Mouse (Mus musculus) hindbrain, embryonic 12.5 days (tissue): ENCODE measurements around the gene Ephx1. TPM values are rescaled to one million over a fixed set of nuclear protein-coding genes. Genes with fewer than 3 reads are reported as not detected.

Experiments used
- ATAC-seq: fragments of 200-750 bp; cut with Nextera tagmentation; 2 replicates; pipeline ENCODE4 v1.8.0; 2017; ENCODE audit warnings: moderate TSS enrichment; ENCODE audit not compliant: low FRiP score
- H3K27ac ChIP-seq: fragments of 300-500 bp; sonication (generic); 2 replicates; pipeline ENCODE4 v1.5.1; 2016; ENCODE audit warnings: mild to moderate bottlenecking
- H3K27me3 ChIP-seq: fragments of 300-500 bp; sonication (generic); 2 replicates; pipeline ENCODE4 v1.6.1; 2016; ENCODE audit warnings: mild to moderate bottlenecking
- H3K36me3 ChIP-seq: fragments of 300-500 bp; sonication (generic); 2 replicates; pipeline ENCODE4 v1.6.1; 2016; ENCODE audit warnings: mild to moderate bottlenecking
- H3K4me1 ChIP-seq: fragments of 300-500 bp; sonication (generic); 2 replicates; pipeline ENCODE4 v1.6.1; 2016
- H3K4me2 ChIP-seq: fragments of 300-500 bp; sonication (generic); replicated peaks from 2 replicates; pipeline ENCODE4 v1.6.1; 2016; ENCODE audit warnings: mild to moderate bottlenecking
- H3K4me3 ChIP-seq: fragments of 300-500 bp; sonication (generic); 2 replicates; pipeline ENCODE4 v1.5.1; 2016; ENCODE audit warnings: mild to moderate bottlenecking
- H3K9ac ChIP-seq: fragments of 300-500 bp; sonication (generic); 2 replicates; pipeline ENCODE4 v1.6.1; 2016; ENCODE audit warnings: mild to moderate bottlenecking, moderate library complexity
- H3K9me3 ChIP-seq: fragments of 300-500 bp; sonication (generic); replicated peaks from 2 replicates; pipeline ENCODE4 v1.6.1; 2016; ENCODE audit warnings: mild to moderate bottlenecking
- WGBS: fragments of 180-500 bp; shearing (Covaris S2); methylation state at CpG from one replicate; pipeline ENCODE4 v1.1.7; 2016; 5-methylcytosine and 5-hydroxymethylcytosine counted together
- polyA plus RNA-seq: library from polyadenylated mRNA; unstranded; fragments of >200 nt; fragmentation: Nextera tagmentation; extraction: Ambion mirVana; gene quantifications from 2 replicates; pipeline ENCODE4 v1.2.1, GENCODE M21; 2016

Ephx1 gene
- polyA plus RNA-seq, 1 experiment from 2014 or later = 2.1 TPM

DNA sequence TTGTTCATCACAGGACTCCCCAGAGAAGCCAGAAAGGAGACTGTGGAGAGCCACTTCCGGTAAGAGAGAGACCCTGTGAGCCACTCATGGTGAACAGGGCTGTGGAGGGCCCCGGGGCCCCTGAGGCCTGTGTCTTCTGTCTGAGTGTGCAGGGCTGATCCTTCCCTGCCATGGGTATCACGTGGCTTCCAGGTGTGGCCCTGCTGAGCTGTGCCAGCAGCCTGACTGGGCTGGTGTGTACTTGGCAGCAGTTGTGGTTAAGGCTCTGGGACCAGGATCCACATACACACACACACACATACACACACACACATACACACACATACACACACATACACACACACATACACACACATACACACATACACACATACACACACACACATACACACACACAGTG is 62.7 kb downstream of the Ephx1 start:
- WGBS = 85% methylated on average over 3 of the region's 3 CpGs
- no peak overlapping the region for H3K4me3 ChIP-seq
- ATAC-seq = no peak
- no peaks in the 10 kb centered on the region for H3K9me3 ChIP-seq
- no peaks in the 10 kb centered on the region for H3K4me1 ChIP-seq
- H3K36me3 ChIP-seq = no peaks in the 10 kb centered on the region
- H3K9ac ChIP-seq = no peak overlapping the region
- H3K27me3 ChIP-seq = no peaks in the 10 kb centered on the region
- no peak overlapping the region for H3K27ac ChIP-seq
- H3K4me2 ChIP-seq = no peak overlapping the region

DNA sequence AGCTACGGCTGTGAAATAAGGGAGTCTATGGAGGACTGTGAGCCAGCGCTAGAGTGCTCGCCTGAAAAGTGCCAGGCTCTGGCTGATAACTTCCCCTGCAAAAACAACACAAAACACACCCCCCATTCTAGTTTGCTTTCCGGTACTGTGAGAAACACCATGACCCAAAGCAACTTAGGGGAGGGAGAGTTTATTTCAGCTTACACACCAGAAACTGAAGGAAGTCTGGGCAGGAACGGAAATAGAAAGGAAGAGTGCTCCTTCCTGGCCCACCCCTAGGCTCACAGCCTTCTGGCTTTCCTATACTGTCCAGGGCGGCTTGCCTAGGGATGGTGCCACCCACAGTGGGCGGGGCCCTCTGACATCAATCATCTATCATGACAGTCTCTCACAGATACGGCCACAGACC is 63.7 kb downstream of the Ephx1 start:
- no peaks in the 10 kb centered on the region for H3K36me3 ChIP-seq
- H3K4me1 ChIP-seq = no peaks in the 10 kb centered on the region
- ATAC-seq = no peak
- H3K27ac ChIP-seq = no peak overlapping the region
- H3K27me3 ChIP-seq = no peaks in the 10 kb centered on the region
- H3K9ac ChIP-seq = no peak overlapping the region
- 85% methylated on average over 8 of the region's 8 CpGs for WGBS
- no peak overlapping the region for H3K4me2 ChIP-seq
- no peaks in the 10 kb centered on the region for H3K9me3 ChIP-seq
- no peak overlapping the region for H3K4me3 ChIP-seq

DNA sequence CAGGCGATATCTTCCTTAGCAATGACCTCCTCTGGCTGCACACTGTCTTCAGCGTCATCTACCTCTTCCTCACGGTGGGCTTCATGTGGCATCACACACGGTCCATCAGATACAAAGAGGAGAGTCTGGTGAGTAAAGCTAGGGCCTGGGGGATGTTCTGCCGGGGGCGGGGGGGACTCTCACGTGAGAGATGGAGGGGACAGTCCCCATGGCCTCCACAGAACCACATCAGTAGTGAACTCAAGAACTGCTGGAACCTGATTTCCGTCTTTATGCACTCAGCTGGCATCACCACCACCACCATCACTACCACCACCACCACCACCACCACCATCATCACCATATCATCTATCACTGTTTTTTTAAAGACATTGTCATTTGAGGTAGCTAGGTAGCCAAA is 64.3 kb downstream of the Ephx1 start:
- 95% methylated on average over 8 of the region's 8 CpGs for WGBS

DNA sequence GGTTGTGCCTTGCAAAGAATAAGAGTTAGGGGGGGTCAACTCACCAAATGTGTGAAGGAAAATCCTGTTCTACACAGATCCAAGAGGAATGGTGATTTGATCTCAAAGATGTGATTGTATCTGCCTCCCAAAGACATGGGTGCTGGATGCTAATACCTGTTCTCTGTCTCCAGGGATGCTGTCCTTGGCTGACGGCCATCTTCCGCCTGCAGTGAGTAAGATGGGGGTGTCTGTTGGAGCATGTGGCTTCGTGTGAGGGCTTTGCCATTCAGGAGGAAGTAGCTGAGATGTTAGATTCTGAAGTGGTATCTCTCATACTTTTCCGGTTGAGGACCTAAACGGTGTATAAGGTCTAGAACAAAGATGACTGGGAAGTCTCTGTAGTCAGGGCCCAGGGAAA is 67.9 kb downstream of the Ephx1 start:
- H3K4me2 ChIP-seq = no peak overlapping the region
- WGBS = 89% methylated on average over 5 of the region's 5 CpGs
- no peaks in the 10 kb centered on the region for H3K36me3 ChIP-seq
- no peak overlapping the region for H3K4me3 ChIP-seq
- H3K4me1 ChIP-seq = no peaks in the 10 kb centered on the region
- ATAC-seq = no peak
- H3K9me3 ChIP-seq = no peaks in the 10 kb centered on the region
- no peak overlapping the region for H3K27ac ChIP-seq
- H3K27me3 ChIP-seq = no peaks in the 10 kb centered on the region
- H3K9ac ChIP-seq = no peak overlapping the region

More for the DNA sequence above, 64.3 kb downstream of the Ephx1 start:
- no peaks in the 10 kb centered on the region for H3K27me3 ChIP-seq
- no peak for ATAC-seq
- H3K4me2 ChIP-seq = no peak overlapping the region
- no peaks in the 10 kb centered on the region for H3K9me3 ChIP-seq
- no peak overlapping the region for H3K9ac ChIP-seq
- no peaks in the 10 kb centered on the region for H3K4me1 ChIP-seq
- H3K27ac ChIP-seq = no peak overlapping the region
- H3K36me3 ChIP-seq = no peaks in the 10 kb centered on the region
- no peak overlapping the region for H3K4me3 ChIP-seq

DNA sequence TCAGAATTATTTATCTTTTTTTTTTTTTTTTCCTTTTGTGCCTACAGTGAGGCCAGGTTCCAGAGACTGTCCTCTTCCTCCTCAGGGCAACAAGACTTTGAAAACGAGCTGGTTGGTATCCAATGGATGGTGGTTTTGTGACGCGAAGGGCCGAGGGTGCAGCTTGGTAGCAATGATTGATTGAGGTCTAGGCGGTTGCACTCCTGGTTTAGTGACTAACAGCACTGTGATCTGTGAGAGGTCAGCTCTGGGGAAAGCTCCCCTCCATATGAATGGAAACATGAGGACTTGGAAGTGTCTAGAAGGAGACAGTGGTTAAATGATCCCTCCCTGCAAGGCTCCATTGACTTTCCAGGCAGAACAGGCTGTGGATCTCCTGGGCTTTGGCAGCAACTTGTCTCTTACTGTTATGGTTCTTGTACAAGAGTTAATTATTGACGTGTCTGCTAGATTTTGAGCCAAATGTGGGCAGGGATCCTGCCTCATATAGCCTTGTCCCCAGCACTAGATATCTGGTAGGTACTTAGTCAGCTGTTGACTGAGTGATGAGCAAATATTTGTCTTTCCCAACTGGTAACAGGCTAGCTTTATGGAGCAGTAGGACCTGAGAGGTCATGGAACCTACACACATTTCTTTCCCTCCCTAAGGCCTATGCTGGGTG is 68.5 kb downstream of the Ephx1 start:
- no peaks in the 10 kb centered on the region for H3K4me1 ChIP-seq
- H3K36me3 ChIP-seq = no peaks in the 10 kb centered on the region
- no peak overlapping the region for H3K4me2 ChIP-seq
- no peak overlapping the region for H3K27ac ChIP-seq
- no peaks in the 10 kb centered on the region for H3K27me3 ChIP-seq
- no peak overlapping the region for H3K9ac ChIP-seq
- WGBS = 83% methylated on average over 6 of the region's 6 CpGs
- H3K9me3 ChIP-seq = no peaks in the 10 kb centered on the region
- ATAC-seq = no peak
- no peak overlapping the region for H3K4me3 ChIP-seq

DNA sequence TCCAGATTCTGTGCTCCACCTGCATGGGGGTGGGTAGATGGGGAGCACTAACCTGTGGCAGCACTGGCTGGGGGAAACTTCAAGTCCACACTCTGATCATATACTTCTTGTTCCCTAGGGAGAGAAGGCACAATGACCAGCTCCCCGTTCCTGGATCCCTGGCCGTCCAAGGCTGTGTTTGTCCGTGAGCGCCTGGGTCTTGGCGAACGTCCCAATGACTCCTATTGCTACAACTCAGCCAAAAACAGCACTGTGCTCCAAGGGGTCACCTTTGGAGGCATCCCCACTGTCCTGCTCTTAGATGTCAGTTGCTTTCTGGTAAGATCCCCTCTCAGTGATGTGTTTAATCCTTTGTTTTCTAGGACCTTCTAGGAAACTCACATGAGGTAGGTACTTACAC is 74.3 kb downstream of the Ephx1 start:
- ATAC-seq = no peak
- Histone ChIP-seq H3K9ac (no peak overlapping the region), H3K27ac (no peak overlapping the region), H3K9me3 (no peaks in the 10 kb centered on the region), H3K4me2 (no peak overlapping the region), H3K27me3 (peaks cover 38% of the 10 kb centered on the region), H3K4me3 (no peak overlapping the region), H3K4me1 (peaks cover 23% of the 10 kb centered on the region), H3K36me3 (no peaks in the 10 kb centered on the region)
- WGBS = 87% methylated on average over 6 of the region's 6 CpGs

- peak; percentile 59; the same call in 1 of the 2 replicates for ATAC-seq
- no peak overlapping the region for H3K9ac ChIP-seq
- H3K4me1 ChIP-seq = peaks cover 25% of the 10 kb centered on the region
- no peak overlapping the region for H3K4me3 ChIP-seq
- 29% methylated on average over 20 of the region's 20 CpGs for WGBS
- H3K27me3 ChIP-seq = peaks cover 50% of the 10 kb centered on the region
- H3K4me2 ChIP-seq = peak overlapping the region; percentile 15; the same call in 1 of the 2 replicates
- H3K36me3 ChIP-seq = no peaks in the 10 kb centered on the region
- no peak overlapping the region for H3K27ac ChIP-seq
- H3K9me3 ChIP-seq = no peaks in the 10 kb centered on the region
Measured at GRCm38 (mm10) chr1:180945001-180945980, 75.4 kb downstream of the Ephx1 start.

GRCm38 (mm10) chr1:180944553-180944952 is 76.2 kb downstream of the Ephx1 start:
- H3K4me2 ChIP-seq = no peak overlapping the region
- H3K4me1 ChIP-seq = peaks cover 25% of the 10 kb centered on the region
- 81% methylated on average over 4 of the region's 4 CpGs for WGBS
- H3K4me3 ChIP-seq = no peak overlapping the region
- H3K9me3 ChIP-seq = no peaks in the 10 kb centered on the region
- ATAC-seq = no peak
- H3K27ac ChIP-seq = no peak overlapping the region
- peaks cover 55% of the 10 kb centered on the region for H3K27me3 ChIP-seq
- no peak overlapping the region for H3K9ac ChIP-seq
- no peaks in the 10 kb centered on the region for H3K36me3 ChIP-seq

- Histone ChIP-seq H3K4me1 (peaks cover 25% of the 10 kb centered on the region), H3K36me3 (no peaks in the 10 kb centered on the region), H3K4me3 (no peak overlapping the region), H3K9me3 (no peaks in the 10 kb centered on the region), H3K27me3 (peaks cover 55% of the 10 kb centered on the region), H3K27ac (no peak overlapping the region), H3K9ac (no peak overlapping the region), H3K4me2 (no peak overlapping the region)
- no peak for ATAC-seq
- WGBS = 86% methylated on average over 1 of the region's 1 CpGs
Measured at GRCm38 (mm10) chr1:180943896-180944295, 76.8 kb downstream of the Ephx1 start.

DNA sequence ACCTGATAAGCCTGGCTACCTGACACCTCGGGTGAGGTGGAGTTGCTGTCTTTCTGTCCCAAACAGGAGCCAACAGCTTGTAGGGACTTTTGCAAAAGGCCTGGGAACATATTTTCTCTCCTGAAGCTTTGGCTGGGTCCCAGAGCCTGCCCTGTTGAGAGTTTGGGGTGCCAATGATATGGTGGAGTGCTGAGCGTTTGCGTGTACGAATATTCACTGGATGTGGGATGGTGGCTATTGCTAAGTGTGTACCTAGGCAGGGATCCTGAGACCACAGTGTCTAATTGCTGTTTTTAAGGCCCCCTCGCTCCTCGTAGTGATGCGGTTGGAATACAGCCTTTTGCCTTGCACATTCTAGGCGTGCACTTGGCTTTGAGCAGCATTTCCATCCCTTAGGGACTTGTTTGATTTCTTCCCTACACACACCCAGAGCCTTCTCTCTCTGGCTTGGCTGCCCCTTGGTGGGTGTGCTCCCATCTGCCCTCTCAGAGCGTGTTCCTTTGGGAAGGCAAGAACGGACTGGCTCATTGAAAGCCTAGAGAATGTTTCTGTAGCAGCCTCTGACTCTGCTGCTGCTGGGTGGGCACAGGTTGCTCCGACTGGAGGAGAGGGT is 77.6 kb downstream of the Ephx1 start:
- H3K9me3 ChIP-seq = no peaks in the 10 kb centered on the region
- H3K4me3 ChIP-seq = peak overlapping the region; percentile 70
- no peaks in the 10 kb centered on the region for H3K36me3 ChIP-seq
- no peak for ATAC-seq
- H3K4me2 ChIP-seq = peak overlapping the region; percentile 95
- peaks cover 58% of the 10 kb centered on the region for H3K27me3 ChIP-seq
- H3K27ac ChIP-seq = no peak overlapping the region
- 47% methylated on average over 11 of the region's 11 CpGs for WGBS
- H3K9ac ChIP-seq = peak overlapping the region; percentile 68; the same call in 1 of the 2 replicates
- H3K4me1 ChIP-seq = peaks cover 25% of the 10 kb centered on the region

DNA sequence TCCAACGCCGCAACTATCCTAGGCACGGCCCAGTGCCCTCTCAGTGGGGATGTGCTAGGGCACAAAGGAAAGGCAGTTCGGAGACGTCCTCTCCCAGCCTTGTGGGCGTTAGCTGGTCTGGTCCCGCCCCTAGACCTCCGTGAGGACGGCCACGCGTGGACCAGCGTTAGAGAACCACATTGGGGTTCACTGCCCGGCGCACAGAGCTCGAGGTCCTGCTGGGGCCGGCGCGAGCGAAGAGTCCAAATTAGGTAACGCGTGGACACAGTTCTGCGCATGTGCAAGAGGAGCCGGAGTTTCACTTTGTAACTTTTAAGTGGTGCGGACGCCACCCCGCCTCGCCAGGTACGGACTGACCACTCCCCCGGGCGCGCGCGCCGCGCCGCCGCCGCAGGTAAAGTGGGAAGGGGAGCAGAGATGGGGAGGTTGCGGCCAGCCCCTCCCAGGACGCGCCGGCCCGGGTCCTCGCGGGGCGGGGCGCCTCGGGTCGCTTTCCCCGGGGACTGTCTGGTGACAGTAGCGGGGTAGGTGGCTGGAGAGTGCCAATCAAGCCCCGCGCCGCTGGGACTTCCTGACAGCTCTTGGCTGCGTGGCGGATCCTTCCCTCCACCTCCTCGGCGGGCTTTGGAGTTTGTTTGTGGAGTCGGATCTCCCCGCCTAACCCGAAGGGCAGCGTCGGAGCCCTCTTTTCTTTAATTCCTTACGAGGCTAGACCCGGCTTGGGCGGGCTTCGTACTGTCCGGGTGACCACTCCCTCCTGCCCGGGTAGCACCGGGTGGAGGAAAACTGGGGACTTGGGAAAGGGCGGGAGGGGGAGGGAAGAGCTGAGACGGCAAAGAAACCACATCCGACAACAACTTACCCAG is 78.3 kb downstream of the Ephx1 start, which contains the start of gene Tmem63a:
Tmem63a (plus strand) TSS at position 179 of the 866 bp plus-strand sequence.
- H3K9ac ChIP-seq = peak within 1 kb of the TSS; percentile 68
- no peaks in the 10 kb centered on the region for H3K36me3 ChIP-seq
- peak within 1 kb of the TSS; percentile 95 for H3K4me2 ChIP-seq
- H3K9me3 ChIP-seq = no peaks in the 10 kb centered on the region
- peaks cover 66% of the 10 kb centered on the region for H3K27me3 ChIP-seq
- under 1% methylated on average over 73 of the region's 73 CpGs for WGBS
- H3K4me1 ChIP-seq = peaks cover 25% of the 10 kb centered on the region
- ATAC-seq = peak; percentile 46; the same call in 1 of the 2 replicates
- no peak within 1 kb of the TSS for H3K27ac ChIP-seq
- H3K4me3 ChIP-seq = peak within 1 kb of the TSS; percentile 70
